Mouse (Mus musculus) intestine, embryonic 14.5 days (tissue): ENCODE results near the gene Stt3b. TPM values are rescaled to one million over a fixed set of nuclear protein-coding genes. Genes with fewer than 3 reads are reported as not detected.
A peak's percentile ranks its signal among the peaks of the same experiment; 100 is the strongest.

ENCODE experiments used
- ATAC-seq: fragments of 200-750 bp; cut with Nextera tagmentation; replicated peaks from 2 replicates; pipeline ENCODE4 v1.8.0; 2017; ENCODE audit warnings: low read depth, moderate number of reproducible peaks, moderate TSS enrichment, moderate library complexity; ENCODE audit not compliant: low FRiP score, low TSS enrichment
- DNase-seq: peaks from one replicate; pipeline ENCODE4 v3.0.0-alpha.2; 2018; ENCODE audit warnings: low spot score
- H3K27ac ChIP-seq: fragments of 300-500 bp; sonication (generic); 2 replicates; pipeline ENCODE4 v1.5.1; 2014; ENCODE audit warnings: low read depth, mild to moderate bottlenecking, control low read depth
- H3K27me3 ChIP-seq: fragments of 300-500 bp; sonication (generic); replicated peaks from 2 replicates; pipeline ENCODE4 v1.6.1; 2014; ENCODE audit warnings: low read length, control low read depth; ENCODE audit not compliant: control insufficient read depth, insufficient read depth
- H3K36me3 ChIP-seq: fragments of 300-500 bp; sonication (generic); 2 replicates; pipeline ENCODE4 v1.6.1; 2014; ENCODE audit warnings: low read length, control low read depth; ENCODE audit not compliant: control insufficient read depth, insufficient read depth
- H3K4me1 ChIP-seq: fragments of 300-500 bp; sonication (generic); replicated peaks from 2 replicates; pipeline ENCODE4 v1.6.1; 2014; ENCODE audit warnings: low read length, control low read depth, mixed read lengths; ENCODE audit not compliant: control insufficient read depth, insufficient read depth
- H3K4me2 ChIP-seq: fragments of 300-500 bp; sonication (generic); 2 replicates; pipeline ENCODE4 v1.6.1; 2014; ENCODE audit warnings: low read length
- H3K4me3 ChIP-seq: fragments of 300-500 bp; sonication (generic); 2 replicates; pipeline ENCODE4 v1.5.1; 2014; ENCODE audit warnings: low read depth, low read length, control low read depth, mixed read lengths
- H3K9ac ChIP-seq: fragments of 300-500 bp; sonication (generic); 2 replicates; pipeline ENCODE4 v1.6.1; 2014; ENCODE audit warnings: mild to moderate bottlenecking, low read length
- H3K9me3 ChIP-seq: fragments of 300-500 bp; sonication (generic); 2 replicates; pipeline ENCODE4 v1.6.1; 2016; ENCODE audit warnings: low read length, control low read depth; ENCODE audit not compliant: control insufficient read depth
- WGBS: fragments of 180-500 bp; shearing (Covaris S2); extraction: QIAGEN DNeasy Blood & Tissue Kit; methylation state at CpG from one replicate; pipeline ENCODE4 v1.1.7; 2014; 5-methylcytosine and 5-hydroxymethylcytosine counted together
- polyA plus RNA-seq: library from polyadenylated mRNA; unstranded; fragments of >200 nt; fragmentation: Nextera tagmentation; extraction: Ambion mirVana; gene quantifications from 2 replicates; pipeline ENCODE4 v1.2.1, GENCODE M21; 2014

The Stt3b gene
- polyA plus RNA-seq, 1 experiment from 2014 or later, result 135 TPM

GRCm38 (mm10) chr9:115210535-115210934, 99.7 kb downstream of the Stt3b start:
- Histone ChIP-seq H3K9me3 (peaks cover 4% of the 10 kb centered on the region; the same call in 1 of the 2 replicates), H3K36me3 (no peaks in the 10 kb centered on the region), H3K4me1 (peaks cover 18% of the 10 kb centered on the region), H3K4me2 (no peak overlapping the region), H3K9ac (no peak overlapping the region), H3K4me3 (no peak overlapping the region), H3K27me3 (no peaks in the 10 kb centered on the region), H3K27ac (no peak overlapping the region)
- ATAC-seq (no peak), DNase-seq (no peak)
- 85% methylated on average over 12 of the region's 12 CpGs for WGBS

GRCm38 (mm10) chr9:115209737-115210136, 100.5 kb downstream of the Stt3b start:
- peaks cover 11% of the 10 kb centered on the region for H3K4me1 ChIP-seq
- H3K27me3 ChIP-seq, result no peaks in the 10 kb centered on the region
- 79% methylated on average over 7 of the region's 7 CpGs for WGBS
- H3K9me3 ChIP-seq, result peaks cover 4% of the 10 kb centered on the region; the same call in 1 of the 2 replicates
- H3K4me2 ChIP-seq, result no peak overlapping the region
- no peaks in the 10 kb centered on the region for H3K36me3 ChIP-seq
- no peak overlapping the region for H3K27ac ChIP-seq
- no peak overlapping the region for H3K4me3 ChIP-seq
- no peak overlapping the region for H3K9ac ChIP-seq
- DNase-seq (no peak), ATAC-seq (no peak)

- no peak for DNase-seq
- Histone ChIP-seq H3K4me1 (peaks cover 11% of the 10 kb centered on the region), H3K4me2 (no peak overlapping the region), H3K27ac (no peak overlapping the region), H3K9me3 (no peaks in the 10 kb centered on the region), H3K27me3 (no peaks in the 10 kb centered on the region), H3K4me3 (no peak overlapping the region), H3K9ac (no peak overlapping the region), H3K36me3 (no peaks in the 10 kb centered on the region)
- 44% methylated on average over 5 of the region's 5 CpGs for WGBS
- no peak; the same call in 1 of the 2 replicates for ATAC-seq
These were observed 104.0 kb downstream of the Stt3b start for GRCm38 (mm10) chr9:115206219-115206618.

- Histone ChIP-seq H3K36me3 (no peaks in the 10 kb centered on the region), H3K9ac (no peak overlapping the region), H3K9me3 (no peaks in the 10 kb centered on the region), H3K27me3 (no peaks in the 10 kb centered on the region), H3K4me3 (no peak overlapping the region), H3K4me1 (peaks cover 11% of the 10 kb centered on the region), H3K27ac (no peak overlapping the region), H3K4me2 (peak overlapping the region; percentile 34; the same call in 1 of the 2 replicates)
- ATAC-seq (peak; percentile 57; the same call in 1 of the 2 replicates), DNase-seq (peak; percentile 67)
- 4% methylated on average over 6 of the region's 6 CpGs for WGBS
These were observed 104.7 kb downstream of the Stt3b start for GRCm38 (mm10) chr9:115205491-115205890.

- H3K36me3 ChIP-seq, result no peaks in the 10 kb centered on the region
- 60% methylated on average over 6 of the region's 6 CpGs for WGBS
- H3K27ac ChIP-seq, result no peak overlapping the region
- H3K4me1 ChIP-seq, result peaks cover 11% of the 10 kb centered on the region
- no peak overlapping the region for H3K9ac ChIP-seq
- ATAC-seq (no peak), DNase-seq (no peak)
- no peak overlapping the region for H3K4me2 ChIP-seq
- H3K9me3 ChIP-seq, result no peaks in the 10 kb centered on the region
- no peaks in the 10 kb centered on the region for H3K27me3 ChIP-seq
- no peak overlapping the region for H3K4me3 ChIP-seq
These were observed 107.1 kb downstream of the Stt3b start for GRCm38 (mm10) chr9:115203136-115203535.

- Histone ChIP-seq H3K27me3 (no peaks in the 10 kb centered on the region), H3K4me2 (no peak overlapping the region), H3K9me3 (no peaks in the 10 kb centered on the region), H3K4me1 (peaks cover 9% of the 10 kb centered on the region), H3K4me3 (no peak overlapping the region), H3K9ac (no peak overlapping the region), H3K27ac (no peak overlapping the region), H3K36me3 (no peaks in the 10 kb centered on the region)
- DNase-seq, result no peak
- ATAC-seq, result no peak
- 88% methylated on average over 6 of the region's 6 CpGs for WGBS
These were observed 109.0 kb downstream of the Stt3b start for GRCm38 (mm10) chr9:115201264-115201663.

GRCm38 (mm10) chr9:115200166-115200862, 109.9 kb downstream of the Stt3b start:
- WGBS, result 94% methylated on average over 15 of the region's 15 CpGs
- Histone ChIP-seq H3K27ac (no peak overlapping the region), H3K4me3 (no peak overlapping the region), H3K36me3 (no peaks in the 10 kb centered on the region), H3K4me1 (no peaks in the 10 kb centered on the region), H3K27me3 (no peaks in the 10 kb centered on the region), H3K4me2 (no peak overlapping the region), H3K9me3 (no peaks in the 10 kb centered on the region), H3K9ac (no peak overlapping the region)
- no peak for ATAC-seq
- no peak for DNase-seq

GRCm38 (mm10) chr9:115197082-115197481, 113.1 kb downstream of the Stt3b start:
- DNase-seq (no peak), ATAC-seq (no peak)
- Histone ChIP-seq H3K27me3 (no peaks in the 10 kb centered on the region), H3K4me2 (no peak overlapping the region), H3K4me3 (no peak overlapping the region), H3K27ac (no peak overlapping the region), H3K9ac (no peak overlapping the region), H3K9me3 (no peaks in the 10 kb centered on the region), H3K36me3 (no peaks in the 10 kb centered on the region), H3K4me1 (no peaks in the 10 kb centered on the region)
- WGBS, result 72% methylated on average over 7 of the region's 7 CpGs

GRCm38 (mm10) chr9:115192890-115193289, 117.3 kb downstream of the Stt3b start:
- no peak for DNase-seq
- Histone ChIP-seq H3K27ac (no peak overlapping the region), H3K9ac (no peak overlapping the region), H3K27me3 (no peaks in the 10 kb centered on the region), H3K4me1 (peaks cover 9% of the 10 kb centered on the region; the same call in 1 of the 2 replicates), H3K36me3 (no peaks in the 10 kb centered on the region), H3K4me2 (no peak overlapping the region), H3K4me3 (no peak overlapping the region), H3K9me3 (no peaks in the 10 kb centered on the region)
- no peak for ATAC-seq
- 78% methylated on average over 3 of the region's 3 CpGs for WGBS
